Mouse (Mus musculus) hindbrain, embryonic 12.5 days (tissue): ENCODE measurements around the gene Mrpl23. TPM values are rescaled to one million over a fixed set of nuclear protein-coding genes. Genes with fewer than 3 reads are reported as not detected.

Experiments
- ATAC-seq: fragments of 200-750 bp; cut with Nextera tagmentation; 2 replicates; pipeline ENCODE4 v1.8.0; 2017; ENCODE audit warnings: moderate TSS enrichment; ENCODE audit not compliant: low FRiP score
- H3K27ac ChIP-seq: fragments of 300-500 bp; sonication (generic); 2 replicates; pipeline ENCODE4 v1.5.1; 2016; ENCODE audit warnings: mild to moderate bottlenecking
- H3K27me3 ChIP-seq: fragments of 300-500 bp; sonication (generic); 2 replicates; pipeline ENCODE4 v1.6.1; 2016; ENCODE audit warnings: mild to moderate bottlenecking
- H3K36me3 ChIP-seq: fragments of 300-500 bp; sonication (generic); 2 replicates; pipeline ENCODE4 v1.6.1; 2016; ENCODE audit warnings: mild to moderate bottlenecking
- H3K4me1 ChIP-seq: fragments of 300-500 bp; sonication (generic); 2 replicates; pipeline ENCODE4 v1.6.1; 2016
- H3K4me2 ChIP-seq: fragments of 300-500 bp; sonication (generic); replicated peaks from 2 replicates; pipeline ENCODE4 v1.6.1; 2016; ENCODE audit warnings: mild to moderate bottlenecking
- H3K4me3 ChIP-seq: fragments of 300-500 bp; sonication (generic); 2 replicates; pipeline ENCODE4 v1.5.1; 2016; ENCODE audit warnings: mild to moderate bottlenecking
- H3K9ac ChIP-seq: fragments of 300-500 bp; sonication (generic); 2 replicates; pipeline ENCODE4 v1.6.1; 2016; ENCODE audit warnings: mild to moderate bottlenecking, moderate library complexity
- H3K9me3 ChIP-seq: fragments of 300-500 bp; sonication (generic); replicated peaks from 2 replicates; pipeline ENCODE4 v1.6.1; 2016; ENCODE audit warnings: mild to moderate bottlenecking
- WGBS: fragments of 180-500 bp; shearing (Covaris S2); methylation state at CpG from one replicate; pipeline ENCODE4 v1.1.7; 2016; 5-methylcytosine and 5-hydroxymethylcytosine counted together
- polyA plus RNA-seq: library from polyadenylated mRNA; unstranded; fragments of >200 nt; fragmentation: Nextera tagmentation; extraction: Ambion mirVana; gene quantifications from 2 replicates; pipeline ENCODE4 v1.2.1, GENCODE M21; 2016

The Mrpl23 gene
- polyA plus RNA-seq, 1 experiment from 2014 or later = 8.4 TPM

DNA sequence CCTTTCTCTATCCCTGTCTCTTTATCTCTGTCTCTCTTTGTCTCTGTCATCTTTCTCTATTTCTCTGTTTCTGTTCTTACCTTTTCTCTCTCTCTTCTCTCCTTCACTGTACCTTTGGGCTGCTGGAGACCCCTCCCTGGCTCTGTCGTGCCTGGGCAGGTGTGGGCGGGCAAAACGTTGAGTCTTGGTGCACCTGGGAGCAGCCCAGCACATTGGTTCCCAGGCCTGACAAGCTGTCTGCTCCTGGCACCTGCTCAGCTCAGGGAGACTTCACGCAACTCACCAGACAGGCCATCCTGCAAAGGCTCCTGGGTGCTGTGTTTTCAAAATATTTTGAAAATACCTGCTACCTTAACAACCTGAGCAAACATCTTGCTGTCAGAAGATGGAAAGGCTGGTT, 29.3 kb upstream of the Mrpl23 start:
- 87% methylated on average over 4 of the region's 4 CpGs for WGBS
- ATAC-seq = no peak

DNA sequence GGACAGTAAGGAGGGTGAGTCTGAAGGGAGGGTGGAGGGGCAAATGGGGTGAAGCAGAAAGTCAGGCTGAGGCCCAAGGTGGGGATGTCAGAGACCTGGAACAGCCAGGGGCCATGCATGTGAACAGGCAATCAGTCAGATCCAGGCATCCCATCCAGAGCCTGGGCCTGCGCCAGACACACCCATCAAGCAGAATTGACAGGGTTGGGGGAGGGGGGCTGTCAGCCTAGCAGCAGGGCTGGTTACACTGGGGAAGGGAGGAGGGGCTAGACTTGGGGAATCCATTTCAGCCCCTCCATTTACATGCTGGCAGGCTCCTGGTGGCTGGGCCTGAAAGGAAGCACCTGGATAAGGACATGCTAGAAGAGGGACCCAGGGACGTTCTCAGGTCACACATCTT, 26.5 kb upstream of the Mrpl23 start:
- Histone ChIP-seq H3K36me3 (no peaks in the 10 kb centered on the region), H3K27me3 (peaks cover 6% of the 10 kb centered on the region), H3K4me1 (peaks cover 34% of the 10 kb centered on the region), H3K9me3 (no peaks in the 10 kb centered on the region), H3K4me2 (no peak overlapping the region), H3K4me3 (no peak overlapping the region), H3K27ac (peak overlapping the region; percentile 64), H3K9ac (peak overlapping the region; percentile 23; the same call in 1 of the 2 replicates)
- 14% methylated on average over 2 of the region's 2 CpGs for WGBS
- peak; percentile 73 for ATAC-seq

More for the DNA sequence above, 29.3 kb upstream of the Mrpl23 start:
- H3K36me3 ChIP-seq = no peaks in the 10 kb centered on the region
- H3K4me1 ChIP-seq = peaks cover 19% of the 10 kb centered on the region
- H3K4me3 ChIP-seq = no peak overlapping the region
- H3K9ac ChIP-seq = no peak overlapping the region
- peaks cover 5% of the 10 kb centered on the region for H3K27me3 ChIP-seq
- H3K9me3 ChIP-seq = no peaks in the 10 kb centered on the region
- no peak overlapping the region for H3K4me2 ChIP-seq
- H3K27ac ChIP-seq = no peak overlapping the region

DNA sequence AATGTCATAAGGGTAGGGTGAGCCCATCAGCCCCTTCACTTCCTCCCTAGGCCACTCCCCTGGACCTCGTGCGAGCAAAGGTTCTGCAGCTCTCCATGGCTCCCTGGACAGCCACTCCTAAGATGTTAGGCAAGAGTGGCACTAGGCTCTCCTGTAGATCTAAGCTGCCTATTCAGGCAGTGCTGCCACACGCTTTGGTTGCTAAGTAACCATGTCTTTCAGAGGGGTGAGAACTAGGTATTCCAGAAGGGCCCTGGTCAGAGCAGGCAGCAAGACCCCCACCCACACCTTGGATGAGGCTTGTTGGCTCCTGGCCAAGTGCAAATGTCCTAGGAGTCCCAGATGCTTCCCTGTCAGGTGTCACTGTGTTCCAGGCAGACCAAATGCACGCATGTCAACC, 26.0 kb upstream of the Mrpl23 start:
- 26% methylated on average over 4 of the region's 4 CpGs for WGBS
- Histone ChIP-seq H3K9ac (no peak overlapping the region), H3K9me3 (no peaks in the 10 kb centered on the region), H3K4me2 (no peak overlapping the region), H3K4me1 (peaks cover 34% of the 10 kb centered on the region), H3K36me3 (no peaks in the 10 kb centered on the region), H3K27ac (peak overlapping the region; percentile 49), H3K27me3 (peaks cover 6% of the 10 kb centered on the region), H3K4me3 (no peak overlapping the region)
- peak; percentile 56 for ATAC-seq

DNA sequence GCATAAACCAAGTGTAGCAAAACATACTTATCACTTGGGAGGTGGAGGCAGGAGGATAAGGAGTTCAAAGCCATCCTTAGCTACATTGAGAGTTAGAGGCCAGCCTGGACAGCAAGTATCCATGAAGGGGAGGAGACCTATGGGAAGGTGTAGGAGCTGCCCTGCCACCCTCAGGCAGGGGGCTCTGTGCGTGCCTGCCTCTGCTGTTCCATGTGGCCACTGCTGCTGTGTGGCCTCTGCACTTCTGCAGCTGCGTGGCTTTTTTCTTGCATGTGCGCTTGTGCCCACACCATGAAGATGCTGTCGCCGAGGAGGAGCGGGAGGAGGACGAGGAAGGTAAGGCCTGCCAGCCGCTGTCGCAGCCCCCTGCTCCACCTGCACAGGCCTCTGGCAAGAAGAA, 25.0 kb upstream of the Mrpl23 start:
- 95% methylated on average over 9 of the region's 9 CpGs for WGBS

DNA sequence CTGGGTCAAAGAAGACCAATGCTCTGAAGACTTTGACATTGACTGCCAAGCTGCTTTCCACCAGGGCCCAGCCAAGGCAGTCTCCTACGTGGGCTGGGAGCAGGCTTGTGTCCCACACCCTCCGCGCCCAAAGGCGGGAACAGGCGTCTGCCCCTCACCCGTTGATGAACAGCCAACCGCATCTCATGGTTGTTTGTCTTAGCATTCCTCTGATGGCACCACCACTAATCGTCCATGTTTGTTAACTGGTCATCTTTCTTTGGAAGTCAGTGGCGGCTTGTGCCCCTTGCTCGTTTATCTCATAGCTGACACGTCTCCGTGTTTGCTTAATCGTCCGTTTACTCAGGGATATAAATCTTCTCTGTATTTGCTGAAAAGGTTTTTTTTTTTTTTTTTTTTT, 23.0 kb upstream of the Mrpl23 start:
- Histone ChIP-seq H3K27ac (peak overlapping the region; percentile 92), H3K4me1 (peaks cover 34% of the 10 kb centered on the region), H3K9ac (no peak overlapping the region), H3K36me3 (no peaks in the 10 kb centered on the region), H3K9me3 (no peaks in the 10 kb centered on the region), H3K4me2 (no peak overlapping the region), H3K27me3 (peaks cover 6% of the 10 kb centered on the region), H3K4me3 (no peak overlapping the region)
- ATAC-seq = no peak
- WGBS = 28% methylated on average over 14 of the region's 14 CpGs

More for the DNA sequence above, 25.0 kb upstream of the Mrpl23 start:
- Histone ChIP-seq H3K27ac (no peak overlapping the region), H3K4me3 (no peak overlapping the region), H3K4me2 (no peak overlapping the region), H3K9me3 (no peaks in the 10 kb centered on the region), H3K36me3 (no peaks in the 10 kb centered on the region), H3K27me3 (peaks cover 6% of the 10 kb centered on the region), H3K4me1 (peaks cover 34% of the 10 kb centered on the region), H3K9ac (no peak overlapping the region)
- ATAC-seq = no peak

DNA sequence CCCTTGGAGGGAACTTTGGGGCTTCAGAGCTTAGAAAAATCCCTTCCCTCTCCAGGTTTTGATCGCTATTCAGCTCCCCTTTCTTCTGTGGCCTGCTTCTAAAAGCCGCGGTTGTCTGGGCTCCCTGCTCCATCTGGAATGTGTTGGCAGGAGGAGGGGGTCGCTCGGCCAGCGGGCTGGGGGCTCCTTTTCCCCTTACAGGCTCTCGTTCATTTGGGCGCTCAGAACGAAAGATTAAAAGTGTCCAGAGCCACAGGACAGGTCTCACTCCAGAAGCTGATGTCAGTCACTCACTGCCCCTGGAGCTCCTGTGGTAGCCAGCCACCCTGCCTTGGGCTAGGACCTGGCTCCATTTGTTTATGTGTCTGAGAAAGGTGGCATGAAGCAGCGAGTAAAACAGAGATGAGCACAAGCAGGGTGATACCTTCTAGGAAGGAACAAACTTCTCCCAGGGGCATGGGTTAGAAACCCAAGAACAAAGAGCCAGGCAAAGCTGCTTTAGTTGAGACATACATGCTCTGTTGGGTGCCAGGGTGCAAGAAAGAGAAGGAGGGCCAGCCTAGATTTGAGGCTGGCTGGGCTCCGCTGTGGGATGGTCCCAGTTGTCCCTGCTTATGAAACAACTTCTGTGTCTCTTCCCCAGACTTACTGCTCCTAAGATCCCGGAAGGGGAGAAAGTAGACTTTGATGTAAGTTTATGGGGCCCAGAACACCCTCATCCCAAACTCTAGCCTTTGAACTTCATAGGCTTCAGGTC, 22.3 kb upstream of the Mrpl23 start:
- WGBS = 10% methylated on average over 12 of the region's 12 CpGs
- H3K4me3 ChIP-seq = no peak overlapping the region
- peak overlapping the region; percentile 92 for H3K27ac ChIP-seq
- H3K4me1 ChIP-seq = peaks cover 32% of the 10 kb centered on the region
- no peak for ATAC-seq
- no peaks in the 10 kb centered on the region for H3K36me3 ChIP-seq
- no peak overlapping the region for H3K9ac ChIP-seq
- H3K9me3 ChIP-seq = no peaks in the 10 kb centered on the region
- peak overlapping the region; percentile 21; the same call in 1 of the 2 replicates for H3K4me2 ChIP-seq
- H3K27me3 ChIP-seq = peaks cover 6% of the 10 kb centered on the region

DNA sequence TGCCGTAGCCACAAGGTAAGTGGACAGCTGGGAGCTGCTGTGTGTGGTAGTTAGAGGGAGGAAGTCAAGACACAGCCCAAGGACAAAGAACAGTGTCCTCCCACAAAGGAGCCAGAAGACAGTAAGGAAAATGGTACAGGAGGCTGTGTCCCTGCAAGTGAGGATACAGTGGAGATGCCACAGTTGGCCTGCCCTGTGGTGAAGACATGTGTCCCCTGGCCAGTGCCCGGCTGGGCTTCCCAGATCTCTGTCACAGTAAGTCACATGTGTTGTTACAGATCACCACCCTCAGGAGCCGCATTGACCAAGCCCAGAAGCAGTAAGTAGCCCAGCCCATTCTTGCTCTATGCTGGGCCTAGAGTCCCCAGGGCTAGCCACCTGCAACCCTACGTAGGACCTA, 18.4 kb upstream of the Mrpl23 start:
- no peaks in the 10 kb centered on the region for H3K36me3 ChIP-seq
- H3K4me1 ChIP-seq = peaks cover 28% of the 10 kb centered on the region
- WGBS = 79% methylated on average over 4 of the region's 4 CpGs
- no peaks in the 10 kb centered on the region for H3K9me3 ChIP-seq
- H3K4me2 ChIP-seq = no peak overlapping the region
- H3K27ac ChIP-seq = no peak overlapping the region; the same call in 1 of the 2 replicates
- H3K9ac ChIP-seq = no peak overlapping the region
- H3K4me3 ChIP-seq = no peak overlapping the region
- H3K27me3 ChIP-seq = no peaks in the 10 kb centered on the region
- no peak for ATAC-seq

DNA sequence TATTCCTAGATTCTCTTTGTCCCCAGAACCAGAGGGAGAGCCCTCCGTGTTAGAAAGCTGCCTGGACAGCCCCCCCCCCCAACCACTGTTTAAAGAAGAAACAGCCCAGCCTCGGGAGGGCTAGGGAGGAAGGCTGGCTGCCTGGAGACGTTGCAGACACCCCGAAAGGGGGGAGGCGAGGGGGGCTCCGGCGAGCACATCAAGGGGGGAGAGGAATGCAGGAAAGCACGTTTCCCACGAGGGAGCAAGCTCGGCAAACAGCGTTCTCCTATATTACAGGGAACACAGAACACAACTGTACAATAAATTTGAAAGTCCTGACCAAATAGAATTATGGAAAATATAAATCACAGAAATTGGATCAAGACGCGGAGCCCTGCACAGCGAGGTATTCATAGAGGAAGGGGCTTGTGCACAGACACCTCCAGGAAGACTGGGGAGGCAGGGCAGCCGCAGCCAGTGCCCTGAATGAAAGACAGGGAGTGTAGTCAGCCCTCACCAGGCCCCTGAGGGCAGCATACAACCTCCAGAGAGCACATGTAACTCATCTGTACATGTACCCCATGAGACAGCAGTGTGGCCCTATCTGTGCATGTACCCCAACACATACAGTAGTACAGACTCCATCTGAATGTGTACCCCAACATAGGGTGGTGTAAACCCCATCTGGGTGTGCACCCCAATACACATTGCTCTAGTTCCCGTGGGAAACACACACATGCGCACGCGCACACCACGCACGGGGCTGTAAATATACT, 16.1 kb upstream of the Mrpl23 start:
- Histone ChIP-seq H3K27ac (peak overlapping the region; percentile 77), H3K36me3 (no peaks in the 10 kb centered on the region), H3K9ac (no peak overlapping the region), H3K9me3 (no peaks in the 10 kb centered on the region), H3K4me1 (peaks cover 15% of the 10 kb centered on the region), H3K27me3 (no peaks in the 10 kb centered on the region), H3K4me2 (peak overlapping the region; percentile 28), H3K4me3 (no peak overlapping the region)
- 50% methylated on average over 21 of the region's 21 CpGs for WGBS
- no peak for ATAC-seq

DNA sequence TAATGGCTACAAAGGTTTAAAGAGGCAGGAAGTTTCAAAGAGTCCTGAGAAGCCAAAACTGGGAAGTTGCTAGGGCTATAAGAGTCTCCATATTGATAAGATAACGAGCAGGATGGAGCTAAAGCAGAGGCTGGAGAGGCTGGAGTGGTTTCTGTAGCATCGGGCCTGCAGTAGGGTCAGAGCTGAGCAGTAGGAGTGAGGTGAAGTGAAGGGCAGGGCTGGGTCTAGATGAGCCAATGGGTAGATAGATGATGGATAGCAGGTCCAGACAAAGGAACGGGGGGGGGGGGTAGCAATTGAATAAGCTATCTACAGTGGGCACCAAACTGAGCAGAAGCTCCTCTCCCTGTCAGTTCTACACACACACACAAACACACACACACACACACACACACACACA, 15.0 kb upstream of the Mrpl23 start:
- no peak overlapping the region for H3K9ac ChIP-seq
- no peaks in the 10 kb centered on the region for H3K9me3 ChIP-seq
- ATAC-seq = no peak
- no peak overlapping the region for H3K4me2 ChIP-seq
- peaks cover 15% of the 10 kb centered on the region for H3K4me1 ChIP-seq
- no peak overlapping the region for H3K4me3 ChIP-seq
- H3K27me3 ChIP-seq = no peaks in the 10 kb centered on the region
- H3K27ac ChIP-seq = no peak overlapping the region
- H3K36me3 ChIP-seq = no peaks in the 10 kb centered on the region
- 82% methylated on average over 3 of the region's 3 CpGs for WGBS

DNA sequence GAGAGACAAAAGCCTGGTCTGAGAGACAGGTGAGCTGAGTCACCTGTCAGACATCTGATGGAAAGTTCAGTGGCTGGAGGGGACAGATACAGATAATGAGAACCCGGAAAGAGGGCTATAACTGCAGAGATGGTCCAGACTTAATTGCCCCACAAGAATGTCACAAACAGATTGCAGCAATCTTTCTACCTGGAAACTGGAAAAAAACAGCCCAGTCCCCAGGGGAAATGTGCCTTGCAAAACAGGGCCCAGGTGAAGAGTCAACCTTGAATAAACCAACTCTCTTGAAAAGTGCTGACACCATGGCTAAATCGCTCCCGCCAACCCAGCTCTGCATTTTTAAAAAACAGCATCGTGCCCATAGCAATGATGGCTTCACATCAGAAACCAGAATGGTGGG, 12.2 kb upstream of the Mrpl23 start:
- Histone ChIP-seq H3K27ac (no peak overlapping the region), H3K36me3 (no peaks in the 10 kb centered on the region), H3K9me3 (no peaks in the 10 kb centered on the region), H3K4me3 (no peak overlapping the region), H3K9ac (no peak overlapping the region), H3K27me3 (no peaks in the 10 kb centered on the region), H3K4me1 (peaks cover 31% of the 10 kb centered on the region), H3K4me2 (no peak overlapping the region)
- ATAC-seq = no peak
- WGBS = 92% methylated on average over 4 of the region's 4 CpGs

DNA sequence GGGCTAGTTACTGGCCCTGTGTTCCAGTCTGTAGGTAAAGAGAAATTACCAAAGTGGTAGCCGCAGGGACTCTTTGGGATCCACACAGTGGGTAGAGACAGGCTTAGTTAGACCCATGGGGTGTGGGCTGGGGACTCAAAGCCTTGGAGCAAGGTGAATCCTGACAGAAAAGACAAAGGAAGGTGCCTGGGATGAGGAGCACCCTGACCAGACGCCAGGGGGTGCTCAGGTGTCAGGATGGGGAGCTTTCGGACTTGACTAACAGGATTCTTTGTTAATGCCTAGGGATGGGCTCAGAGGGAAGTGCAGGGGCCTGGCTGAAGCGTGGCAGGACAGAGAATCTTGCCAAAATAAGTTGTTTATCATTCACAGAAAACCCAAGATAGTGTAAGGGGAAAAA, 10.1 kb upstream of the Mrpl23 start:
- Histone ChIP-seq H3K27ac (no peak overlapping the region), H3K9me3 (no peaks in the 10 kb centered on the region), H3K27me3 (no peaks in the 10 kb centered on the region), H3K9ac (no peak overlapping the region), H3K36me3 (no peaks in the 10 kb centered on the region), H3K4me1 (peaks cover 27% of the 10 kb centered on the region), H3K4me3 (no peak overlapping the region), H3K4me2 (no peak overlapping the region)
- 23% methylated on average over 4 of the region's 4 CpGs for WGBS
- no peak for ATAC-seq

DNA sequence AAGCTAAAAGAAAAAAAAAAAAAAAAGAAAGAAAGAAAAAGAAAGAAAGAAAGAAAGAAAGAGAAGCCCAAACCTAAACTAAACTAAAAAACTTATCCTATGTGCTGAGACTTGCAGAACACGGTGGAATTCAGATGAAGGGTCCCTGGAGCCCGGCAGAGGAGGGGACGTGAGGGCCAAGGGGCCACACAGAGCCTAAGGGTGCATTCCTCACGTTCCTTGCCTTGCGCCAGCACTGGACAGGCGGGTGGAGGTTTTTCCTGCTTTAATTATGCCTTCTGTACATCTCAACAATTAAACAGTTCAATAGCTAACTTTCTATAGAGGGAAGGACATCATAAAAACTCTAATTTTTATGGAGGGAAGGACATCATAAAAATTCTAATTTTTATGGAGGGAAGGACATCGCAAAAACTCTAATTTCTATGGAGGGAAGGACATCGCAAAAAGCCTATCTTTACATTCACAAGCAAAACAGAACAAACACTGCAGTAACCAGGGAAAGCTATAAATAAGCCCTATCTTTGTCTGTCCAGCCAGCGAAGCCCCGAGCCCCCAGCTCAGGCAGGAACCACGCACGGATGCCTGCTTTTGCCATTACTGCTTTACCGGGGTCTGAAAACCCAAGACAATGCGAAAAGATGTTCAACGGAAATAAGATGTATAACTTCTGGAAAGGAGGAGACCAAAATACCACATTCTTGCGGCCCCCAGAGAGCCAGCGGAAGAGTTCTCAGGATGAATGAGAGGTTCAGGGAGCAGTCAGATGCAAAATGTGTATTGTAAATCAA, 9.1 kb upstream of the Mrpl23 start:
- ATAC-seq = no peak
- Histone ChIP-seq H3K27ac (peak overlapping the region; percentile 60), H3K4me3 (no peak overlapping the region), H3K36me3 (no peaks in the 10 kb centered on the region), H3K9ac (no peak overlapping the region), H3K27me3 (no peaks in the 10 kb centered on the region), H3K9me3 (no peaks in the 10 kb centered on the region), H3K4me2 (no peak overlapping the region), H3K4me1 (peaks cover 28% of the 10 kb centered on the region)
- 49% methylated on average over 17 of the region's 17 CpGs for WGBS
